ENCODE assay signal across 13 mouse cellular contexts in genomic region chr12:107230097-107230496, GRCm38 (mm10).
"Had no signal": no experiment of that assay in that cellular context is flagged by ENCODE, and none has a peak within 500 bp of the region (broad histone marks: within the 10 kb centered on the region; RNA-seq: fewer than 3 reads in every experiment).

No protein-coding gene starts in this region.

- H3K4me3 ChIP-seq: left cerebral cortex, adult 2 months; limb, embryonic 12.5 days; liver, embryonic 13.5 days; lung, embryonic 15.5 days; midbrain, embryonic 12.5 days; neural tube, embryonic 13.5 days had no signal

- H3K27me3 ChIP-seq: limb, embryonic 12.5 days; liver, embryonic 13.5 days; lung, embryonic 15.5 days; midbrain, embryonic 12.5 days; neural tube, embryonic 13.5 days had no signal

- DNase-seq: kidney, postnatal 10 days; kidney, postnatal 4 days; liver; liver, embryonic 13.5 days; liver, postnatal 0 days; right cerebral cortex, postnatal 14 days; thymus, adult 18-20 months; thymus, postnatal 14 days had no signal

- H3K27ac ChIP-seq: left cerebral cortex, adult 2 months; limb, embryonic 12.5 days; liver, embryonic 13.5 days; lung, embryonic 15.5 days; midbrain, embryonic 12.5 days; neural tube, embryonic 13.5 days had no signal

- H3K4me1 ChIP-seq: limb, embryonic 12.5 days; liver, embryonic 13.5 days; lung, embryonic 15.5 days; midbrain, embryonic 12.5 days; neural tube, embryonic 13.5 days had no signal
